Mouse (Mus musculus) lung, adult 2 months (tissue): ENCODE measurements around the gene Fmnl2.

Source experiments
- CTCF ChIP-seq: fragments of 200-500 bp; IDR thresholded peaks from 2 replicates; pipeline ENCODE4 v1.5.1; 2011; ENCODE audit warnings: mild to moderate bottlenecking, low read length, control low read depth; ENCODE audit not compliant: insufficient read depth
- POLR2A ChIP-seq: fragments of 200-500 bp; IDR thresholded peaks from 2 replicates; pipeline ENCODE4 v1.6.1; 2011; ENCODE audit warnings: low read depth, mild to moderate bottlenecking, control low read depth, low read length, borderline replicate concordance; ENCODE audit errors: extremely low read depth

GRCm38 (mm10) chr2:53047749-53048387, 190.2 kb downstream of the Fmnl2 start:
- TF ChIP-seq POLR2A = no peak
- TF ChIP-seq CTCF = no peak
